Mouse (Mus musculus) layer of hippocampus, adult 18-20 months (tissue): Measurements from ENCODE around the gene Pam16. TPM values are rescaled to one million over a fixed set of nuclear protein-coding genes. Genes with fewer than 3 reads are reported as not detected.

ENCODE experiments used
- DNase-seq, 2 experiments: peaks; one replicate each; pipeline ENCODE4 v3.0.0; 2022; ENCODE audit warnings: low spot score in 2 of 2
- long read RNA-seq: library from polyadenylated mRNA; stranded (forward); transcript quantifications from one replicate; pipeline ENCODE4 v2.0.0, GENCODE M21; 2021
- total RNA-seq, 2 experiments: library from RNA; stranded (reverse); gene quantifications; 2 replicates each; pipeline ENCODE4 v1.2.3; 2021

The Pam16 gene
- 10 to 100 TPM; 79.8 to 81.0 TPM for total RNA-seq
- long read RNA-seq, transcript Pam16-201 (5 exons, 596 nt) = major isoform, 32 of 37 reads
- long read RNA-seq, partial matches to known transcripts = 1 of 37 reads
- long read RNA-seq, other reads (novel, unspliced or antisense) = 3 of 37 reads

- peak; percentile 88 to 94 for DNase-seq
These were observed at the start of gene Pam16 for GRCm38 (mm10) chr16:4624481-4625110. Gene Pam16, minus strand, starts transcription at chr16:4624988.

GRCm38 (mm10) chr16:4674091-4674490 lies 49.3 kb upstream of the Pam16 start:
- no peak for DNase-seq

GRCm38 (mm10) chr16:4670317-4670716 lies 45.5 kb upstream of the Pam16 start:
- DNase-seq = no peak

- peak; percentile 82 to 95 for DNase-seq
These were observed 42.5 kb upstream of the Pam16 start for GRCm38 (mm10) chr16:4667190-4667808.

- no peak for DNase-seq
These were observed 40.9 kb upstream of the Pam16 start for GRCm38 (mm10) chr16:4665726-4666125.

GRCm38 (mm10) chr16:4663806-4664205 lies 39.0 kb upstream of the Pam16 start:
- DNase-seq = no peak

- DNase-seq = no peak
These were observed 36.8 kb upstream of the Pam16 start for GRCm38 (mm10) chr16:4661605-4662004.

- DNase-seq = no peak
These were observed 34.5 kb upstream of the Pam16 start for GRCm38 (mm10) chr16:4659326-4659725.

GRCm38 (mm10) chr16:4658781-4659245 lies 34.0 kb upstream of the Pam16 start:
- peak in 1 of 2 experiments; percentile 48 for DNase-seq

GRCm38 (mm10) chr16:4656571-4657081 lies 31.8 kb upstream of the Pam16 start:
- DNase-seq = no peak

- DNase-seq = no peak
These were observed 31.2 kb upstream of the Pam16 start for GRCm38 (mm10) chr16:4655764-4656570.

- peak in 1 of 2 experiments; percentile 39 for DNase-seq
These were observed 30.5 kb upstream of the Pam16 start for GRCm38 (mm10) chr16:4655251-4655734.

- DNase-seq = no peak
These were observed 29.9 kb upstream of the Pam16 start for GRCm38 (mm10) chr16:4654706-4655105.

GRCm38 (mm10) chr16:4652707-4653416 lies 28.1 kb upstream of the Pam16 start:
- DNase-seq = no peak

GRCm38 (mm10) chr16:4651624-4652023 lies 26.8 kb upstream of the Pam16 start:
- no peak for DNase-seq

- DNase-seq = no peak
These were observed 26.3 kb upstream of the Pam16 start for GRCm38 (mm10) chr16:4651081-4651480.

GRCm38 (mm10) chr16:4650161-4650560 lies 25.4 kb upstream of the Pam16 start:
- no peak for DNase-seq

- DNase-seq = no peak
These were observed 24.9 kb upstream of the Pam16 start for GRCm38 (mm10) chr16:4649692-4650091.

GRCm38 (mm10) chr16:4649211-4649610 lies 24.4 kb upstream of the Pam16 start:
- DNase-seq = no peak

GRCm38 (mm10) chr16:4648416-4649023 lies 23.7 kb upstream of the Pam16 start:
- DNase-seq = no peak
